Mouse (Mus musculus) olfactory bulb, adult 2 months (tissue): ENCODE measurements around the gene Eif3d.

ENCODE experiments used
- CTCF ChIP-seq: fragments of 200-500 bp; IDR thresholded peaks from 2 replicates; pipeline ENCODE4 v1.5.1; 2012; ENCODE audit warnings: low read depth, mild to moderate bottlenecking, low read length, moderate library complexity; ENCODE audit not compliant: insufficient read depth
- POLR2A ChIP-seq: fragments of 200-500 bp; IDR thresholded peaks from 2 replicates; pipeline ENCODE4 v1.6.1; 2012; ENCODE audit warnings: mild to moderate bottlenecking, low read depth, low read length, moderate library complexity; ENCODE audit not compliant: insufficient read depth

- no peak for TF ChIP-seq POLR2A
- TF ChIP-seq CTCF = no peak
These were observed 16.3 kb downstream of the Eif3d start for GRCm38 (mm10) chr15:77954362-77954761.
